Mouse (Mus musculus): ENCODE measurements around the gene Neurod2.

DNA sequence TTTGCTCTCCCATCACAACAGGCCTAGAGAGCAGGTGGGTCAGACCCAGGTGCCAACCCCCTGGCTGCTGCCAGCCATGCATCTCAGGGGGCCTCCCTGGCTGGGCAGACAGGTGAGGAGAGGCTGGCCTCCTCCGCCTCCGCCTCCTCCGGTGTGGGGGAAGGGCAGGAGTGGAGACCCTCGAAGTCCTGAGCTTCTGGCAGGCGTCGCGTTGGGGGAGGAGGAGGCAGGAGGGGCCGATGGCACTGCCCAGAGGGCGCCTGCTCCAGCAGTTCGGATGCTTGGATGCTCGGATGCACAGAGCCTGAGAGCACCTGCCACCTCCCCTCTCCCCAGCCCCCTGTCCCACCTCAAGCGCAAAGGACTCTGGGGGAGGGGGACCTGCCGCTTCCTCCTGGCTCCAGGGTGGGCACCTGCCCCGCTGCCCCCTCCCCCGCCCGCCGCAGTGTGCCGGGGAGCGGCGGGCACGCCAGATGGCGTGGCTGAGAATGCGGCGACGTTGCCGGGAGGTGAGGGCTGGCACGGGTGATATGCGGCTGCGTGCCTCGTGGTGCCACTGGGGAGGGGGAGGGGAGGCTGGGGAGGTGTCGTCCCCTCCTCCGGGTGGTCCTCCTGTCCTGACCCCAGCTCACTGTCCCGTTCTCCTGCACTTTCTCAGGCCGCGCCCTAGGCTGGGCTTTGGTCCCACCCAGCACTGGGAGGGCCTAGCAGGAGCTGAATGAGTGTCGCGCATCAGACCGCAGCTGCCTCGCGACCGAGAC lies 4.7 kb upstream of the Neurod2 start:
- no peak for TF ChIP-seq CTCF (IDR thresholded peaks at IDR 0.05; ENCODE audit: low read depth)
- no peak for TF ChIP-seq EP300 (IDR thresholded peaks at IDR 0.05; ENCODE audit: low read depth)

Data from liver, embryonic 14.5 days (tissue).